Mouse (Mus musculus) liver, embryonic 11.5 days (tissue): ENCODE results near the gene Ralgapa2. TPM values are rescaled to one million over a fixed set of nuclear protein-coding genes. Genes with fewer than 3 reads are reported as not detected.

ENCODE experiments used
- ATAC-seq: fragments of 200-750 bp; cut with Nextera tagmentation; replicated peaks from 2 replicates; pipeline ENCODE4 v1.8.0; 2017; ENCODE audit warnings: moderate number of reproducible peaks, mild to moderate bottlenecking, moderate TSS enrichment, moderate library complexity; ENCODE audit not compliant: low FRiP score
- DNase-seq: peaks from one replicate; pipeline ENCODE4 v3.0.0-alpha.2; 2017; ENCODE audit warnings: low spot score
- H3K27ac ChIP-seq: fragments of 300-500 bp; sonication (generic); 2 replicates; pipeline ENCODE4 v1.5.1; 2014; ENCODE audit warnings: mild to moderate bottlenecking, low read depth, low read length, control low read depth
- H3K27me3 ChIP-seq: fragments of 300-500 bp; sonication (generic); replicated peaks from 2 replicates; pipeline ENCODE4 v1.6.1; 2014; ENCODE audit warnings: low read length, mixed read lengths; ENCODE audit not compliant: control insufficient read depth, insufficient read depth
- H3K36me3 ChIP-seq: fragments of 300-500 bp; sonication (generic); 2 replicates; pipeline ENCODE4 v1.6.1; 2014; ENCODE audit warnings: mild to moderate bottlenecking, low read length, moderate library complexity, mixed read lengths; ENCODE audit not compliant: control insufficient read depth, insufficient read depth
- H3K4me1 ChIP-seq: fragments of 300-500 bp; sonication (generic); replicated peaks from 2 replicates; pipeline ENCODE4 v1.6.1; 2014; ENCODE audit warnings: low read length, mixed read lengths; ENCODE audit not compliant: control insufficient read depth, insufficient read depth
- H3K4me2 ChIP-seq: fragments of 300-500 bp; sonication (generic); 2 replicates; pipeline ENCODE4 v1.6.1; 2014; ENCODE audit warnings: mild to moderate bottlenecking, control low read depth, moderate library complexity
- H3K4me3 ChIP-seq: fragments of 300-500 bp; sonication (generic); 2 replicates; pipeline ENCODE4 v1.5.1; 2014; ENCODE audit warnings: low read depth, low read length, control low read depth
- H3K9ac ChIP-seq: fragments of 300-500 bp; sonication (generic); 2 replicates; pipeline ENCODE4 v1.6.1; 2014; ENCODE audit warnings: low read depth, low read length, control low read depth
- H3K9me3 ChIP-seq: fragments of 300-500 bp; sonication (generic); 2 replicates; pipeline ENCODE4 v1.6.1; 2016; ENCODE audit warnings: low read length, inconsistent platforms, mixed read lengths; ENCODE audit not compliant: control insufficient read depth
- WGBS: fragments of 180-500 bp; shearing (Covaris S2); extraction: QIAGEN DNeasy Blood & Tissue Kit; methylation state at CpG from one replicate; pipeline ENCODE4 v1.1.7; 2014; 5-methylcytosine and 5-hydroxymethylcytosine counted together
- polyA plus RNA-seq: library from polyadenylated mRNA; unstranded; fragments of >200 nt; fragmentation: Nextera tagmentation; extraction: Ambion mirVana; gene quantifications from 2 replicates; pipeline ENCODE4 v1.2.1, GENCODE M21; 2014

The Ralgapa2 gene
- polyA plus RNA-seq, 1 experiment from 2014 or later = 13.0 TPM

DNA sequence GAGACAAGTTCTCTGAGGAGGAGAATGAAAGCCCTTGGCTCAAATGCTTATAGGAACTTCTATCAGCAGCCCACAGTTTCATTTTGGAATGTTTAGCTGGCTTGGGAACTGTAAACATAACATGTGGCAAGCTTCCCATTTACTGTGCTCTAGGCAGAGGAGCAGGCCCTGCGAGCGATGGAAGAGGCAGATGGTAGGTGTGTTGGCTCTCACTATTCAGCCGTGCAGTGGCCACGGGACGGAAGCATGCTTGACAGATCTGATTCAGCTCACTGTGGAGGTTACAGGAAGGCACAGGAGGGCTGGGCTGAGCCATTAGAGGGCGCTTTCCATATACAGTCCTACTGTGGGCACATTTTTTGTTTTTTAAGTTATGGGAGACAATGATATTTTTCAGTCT is 201.9 kb downstream of the Ralgapa2 start:
- no peaks in the 10 kb centered on the region for H3K4me1 ChIP-seq
- no peaks in the 10 kb centered on the region for H3K27me3 ChIP-seq
- DNase-seq (no peak), ATAC-seq (no peak)
- H3K9me3 ChIP-seq = no peaks in the 10 kb centered on the region
- H3K9ac ChIP-seq = no peak overlapping the region
- H3K36me3 ChIP-seq = no peaks in the 10 kb centered on the region
- no peak overlapping the region for H3K4me3 ChIP-seq
- no peak overlapping the region for H3K4me2 ChIP-seq
- no peak overlapping the region for H3K27ac ChIP-seq
- 66% methylated on average over 6 of the region's 6 CpGs for WGBS

DNA sequence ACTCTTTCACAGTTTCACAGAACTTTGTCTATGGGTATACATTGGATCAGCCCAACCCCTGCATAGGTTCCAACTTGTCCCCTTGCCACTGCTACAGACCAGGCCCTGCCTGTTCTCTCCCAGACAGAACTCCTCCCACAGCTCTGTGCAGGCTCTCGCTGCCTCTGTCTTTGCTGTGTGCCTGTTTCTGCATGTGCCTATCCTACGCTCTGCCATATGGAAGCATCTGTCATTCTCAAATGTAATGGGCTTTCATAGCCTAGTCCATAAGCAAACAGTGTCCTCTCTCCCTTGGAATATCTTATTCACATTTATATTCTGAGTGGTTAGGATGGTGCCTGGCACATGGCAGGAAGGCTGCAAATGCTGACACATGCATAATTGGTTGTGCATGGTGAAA is 202.7 kb downstream of the Ralgapa2 start:
- Histone ChIP-seq H3K9ac (no peak overlapping the region), H3K4me3 (no peak overlapping the region), H3K36me3 (no peaks in the 10 kb centered on the region), H3K4me2 (no peak overlapping the region), H3K9me3 (no peaks in the 10 kb centered on the region), H3K4me1 (no peaks in the 10 kb centered on the region), H3K27ac (no peak overlapping the region), H3K27me3 (no peaks in the 10 kb centered on the region)
- 83% methylated on average over 2 of the region's 2 CpGs for WGBS
- DNase-seq (no peak), ATAC-seq (no peak)

DNA sequence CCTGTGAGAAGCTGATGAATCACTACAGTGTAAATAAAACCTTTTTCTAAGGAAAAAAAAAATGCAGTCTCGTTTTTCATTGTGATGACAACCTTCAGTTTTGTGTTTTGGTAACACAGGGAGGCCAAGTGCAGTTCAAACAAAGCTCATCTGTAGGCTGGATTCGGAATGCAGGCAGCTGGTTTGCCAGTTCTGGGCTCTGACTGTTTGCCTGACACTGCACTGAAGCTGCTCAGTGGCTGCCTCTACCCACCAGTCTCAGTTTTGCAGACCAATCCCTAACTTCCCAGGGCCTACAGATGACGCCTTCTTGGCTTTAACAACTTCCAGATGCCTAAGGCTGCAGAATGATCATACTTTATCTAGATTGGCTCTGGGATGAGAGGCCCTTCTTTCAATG is 205.1 kb downstream of the Ralgapa2 start:
- no peak for DNase-seq
- ATAC-seq = no peak
- Histone ChIP-seq H3K4me1 (no peaks in the 10 kb centered on the region), H3K9ac (no peak overlapping the region), H3K9me3 (no peaks in the 10 kb centered on the region), H3K4me2 (no peak overlapping the region), H3K27me3 (no peaks in the 10 kb centered on the region), H3K36me3 (no peaks in the 10 kb centered on the region), H3K4me3 (no peak overlapping the region), H3K27ac (no peak overlapping the region)
- WGBS = 63% methylated on average over 3 of the region's 3 CpGs

DNA sequence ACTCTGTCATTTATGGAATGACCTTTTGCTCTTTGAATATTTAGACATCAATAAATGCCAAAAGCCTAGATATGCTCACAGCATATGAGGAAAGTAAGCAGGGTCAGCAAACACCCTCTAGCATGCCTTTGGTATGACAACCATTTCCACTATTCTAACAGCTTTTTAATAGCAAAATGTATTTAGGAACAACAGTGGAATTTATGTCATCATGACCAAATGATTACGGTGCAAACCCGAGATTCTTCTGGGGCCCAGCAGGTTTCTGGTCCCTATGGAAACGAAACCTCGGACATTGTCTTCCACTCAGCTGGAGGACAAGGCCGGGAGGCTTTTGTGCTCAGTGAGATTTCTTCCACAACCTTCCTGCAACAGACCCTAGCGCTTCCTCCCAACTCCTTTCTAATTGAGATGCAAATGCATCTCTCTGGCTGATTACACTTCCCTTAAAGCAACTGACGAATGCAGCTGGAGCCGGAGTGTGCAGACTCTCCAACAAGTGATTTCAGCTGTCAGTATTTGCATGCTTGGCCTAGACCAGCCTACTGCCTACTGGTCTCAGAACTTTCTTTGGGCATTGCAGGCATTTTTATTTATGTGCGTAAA is 209.9 kb downstream of the Ralgapa2 start:
- Histone ChIP-seq H3K4me1 (no peaks in the 10 kb centered on the region), H3K27ac (no peak overlapping the region), H3K9me3 (no peaks in the 10 kb centered on the region), H3K27me3 (no peaks in the 10 kb centered on the region), H3K4me2 (no peak overlapping the region), H3K9ac (no peak overlapping the region), H3K36me3 (no peaks in the 10 kb centered on the region), H3K4me3 (no peak overlapping the region)
- 66% methylated on average over 9 of the region's 9 CpGs for WGBS
- DNase-seq = no peak
- no peak for ATAC-seq

DNA sequence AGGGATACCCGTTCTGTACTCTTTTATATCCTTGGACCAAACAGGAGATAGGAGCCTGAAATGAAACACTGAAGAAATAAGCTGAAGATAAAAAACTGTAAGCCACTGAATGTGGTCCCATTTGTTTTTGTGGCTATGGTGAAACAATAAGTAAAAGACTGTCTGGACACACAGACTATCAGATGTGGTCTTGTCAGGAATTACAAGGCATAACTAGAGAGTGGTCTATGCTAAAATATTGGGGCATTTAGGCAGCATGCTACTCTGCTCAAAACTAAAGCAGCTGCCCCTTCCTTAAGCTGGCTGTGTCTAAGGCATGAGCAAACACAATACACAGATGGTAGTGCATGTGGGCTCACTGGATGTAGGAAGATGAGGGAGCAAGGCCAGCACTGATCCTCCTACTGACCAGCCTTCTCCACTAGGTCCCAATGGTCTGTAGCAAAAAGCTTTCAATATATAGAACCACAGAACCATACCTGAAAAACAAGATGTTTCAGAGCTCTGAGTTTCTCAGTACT is 211.6 kb downstream of the Ralgapa2 start:
- 88% methylated on average over 1 of the region's 1 CpGs for WGBS
- H3K36me3 ChIP-seq = no peaks in the 10 kb centered on the region
- H3K4me1 ChIP-seq = no peaks in the 10 kb centered on the region
- no peak overlapping the region for H3K4me3 ChIP-seq
- H3K27ac ChIP-seq = no peak overlapping the region
- H3K4me2 ChIP-seq = no peak overlapping the region
- no peaks in the 10 kb centered on the region for H3K27me3 ChIP-seq
- no peaks in the 10 kb centered on the region for H3K9me3 ChIP-seq
- DNase-seq (no peak), ATAC-seq (no peak)
- no peak overlapping the region for H3K9ac ChIP-seq

DNA sequence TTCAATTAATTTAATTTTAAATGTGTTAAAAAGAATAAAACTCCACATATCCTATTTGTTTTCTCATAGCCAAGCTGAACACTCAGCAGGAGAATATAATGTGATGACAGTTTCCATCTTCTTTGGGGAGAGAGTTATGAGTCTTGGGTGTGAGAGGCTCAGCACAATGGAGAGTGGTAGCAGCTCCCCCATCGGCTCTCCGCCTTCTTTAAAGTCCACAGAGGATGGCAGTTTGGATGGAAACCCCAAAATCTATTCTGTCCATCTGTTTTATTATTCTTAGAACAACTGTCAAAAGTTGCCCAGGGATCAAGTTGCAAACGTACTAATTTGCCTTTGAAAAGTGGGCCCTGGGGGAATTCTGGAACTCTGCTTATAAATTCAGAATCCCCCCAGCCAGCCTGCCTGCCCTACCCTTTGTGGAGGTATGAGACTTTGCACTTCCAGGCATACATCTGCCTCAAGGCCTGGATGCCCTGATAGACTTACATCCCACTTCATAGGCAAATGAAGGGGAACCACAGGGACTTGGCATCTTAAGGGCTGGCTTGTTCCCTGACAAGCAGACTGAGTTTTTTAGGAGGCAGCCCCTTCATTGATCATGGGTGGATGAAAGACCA is 212.2 kb downstream of the Ralgapa2 start:
- WGBS = 81% methylated on average over 3 of the region's 3 CpGs
- DNase-seq = no peak

DNA sequence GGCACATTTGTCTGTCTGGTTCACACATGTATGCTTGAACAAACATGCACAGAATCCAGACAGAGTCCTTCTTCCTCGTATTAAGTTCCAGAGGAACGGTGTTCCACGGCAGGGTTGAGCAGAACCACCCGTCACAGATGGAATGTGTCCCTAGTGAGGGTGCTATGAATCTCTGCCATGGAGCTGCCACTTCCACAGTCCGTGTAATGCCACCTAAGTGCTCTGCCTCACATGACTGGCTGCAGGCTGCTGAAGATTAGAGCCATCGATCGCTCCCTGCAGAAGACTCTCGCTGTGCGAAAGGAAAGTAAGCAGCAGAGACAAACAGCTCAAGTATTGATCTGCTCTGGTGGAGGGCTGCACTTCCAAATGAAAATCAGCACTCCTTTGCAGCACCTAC is 218.6 kb downstream of the Ralgapa2 start:
- no peak overlapping the region for H3K9ac ChIP-seq
- H3K4me1 ChIP-seq = no peaks in the 10 kb centered on the region; the same call in 1 of the 2 replicates
- no peaks in the 10 kb centered on the region for H3K27me3 ChIP-seq
- no peak for DNase-seq
- no peaks in the 10 kb centered on the region for H3K9me3 ChIP-seq
- no peak overlapping the region for H3K4me3 ChIP-seq
- H3K4me2 ChIP-seq = no peak overlapping the region
- 79% methylated on average over 9 of the region's 9 CpGs for WGBS
- H3K36me3 ChIP-seq = no peaks in the 10 kb centered on the region
- H3K27ac ChIP-seq = no peak overlapping the region
- no peak for ATAC-seq

More for the DNA sequence above, 212.2 kb downstream of the Ralgapa2 start:
- H3K4me2 ChIP-seq = no peak overlapping the region
- ATAC-seq = no peak
- H3K4me3 ChIP-seq = no peak overlapping the region
- H3K27me3 ChIP-seq = no peaks in the 10 kb centered on the region
- no peak overlapping the region for H3K9ac ChIP-seq
- H3K27ac ChIP-seq = no peak overlapping the region
- no peaks in the 10 kb centered on the region for H3K36me3 ChIP-seq
- H3K4me1 ChIP-seq = no peaks in the 10 kb centered on the region; the same call in 1 of the 2 replicates
- no peaks in the 10 kb centered on the region for H3K9me3 ChIP-seq

DNA sequence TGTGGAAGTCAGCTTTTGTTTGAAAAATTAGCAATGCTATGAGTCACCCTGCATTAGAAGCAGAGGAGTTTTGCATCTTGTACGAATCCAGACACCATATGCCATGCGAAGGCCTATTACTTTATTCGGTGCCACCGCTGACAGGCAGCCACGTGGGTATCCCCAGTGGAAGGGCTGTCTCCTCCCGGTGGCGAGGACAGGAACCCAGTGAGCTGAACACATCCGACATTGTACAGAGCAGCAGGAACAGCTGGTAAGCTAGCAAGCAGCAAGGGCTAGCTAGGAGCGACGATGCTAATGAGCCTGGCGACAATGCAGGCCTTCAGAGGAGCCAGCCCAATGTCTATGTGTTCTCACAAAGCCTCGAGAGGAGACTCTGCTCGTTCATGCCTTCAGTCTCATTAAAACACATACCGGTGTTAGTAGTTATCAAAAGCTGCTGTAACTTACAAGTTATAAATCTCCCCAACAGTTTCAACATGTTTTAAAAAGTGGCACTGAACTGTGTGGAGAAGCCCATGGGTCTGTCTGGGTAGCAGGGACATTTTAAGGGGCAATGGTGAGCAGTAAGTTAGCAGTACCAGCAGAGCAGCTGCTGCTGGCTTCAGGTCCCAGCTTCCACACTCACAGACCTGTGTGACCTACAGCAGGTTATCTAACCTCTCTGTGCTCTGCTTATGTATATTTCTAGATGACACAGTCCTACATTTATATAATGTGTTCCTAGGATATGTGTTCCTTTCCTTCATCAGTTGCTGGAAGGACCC is 221.1 kb downstream of the Ralgapa2 start:
- H3K27ac ChIP-seq = no peak overlapping the region
- ATAC-seq (no peak), DNase-seq (no peak)
- H3K27me3 ChIP-seq = no peaks in the 10 kb centered on the region
- 69% methylated on average over 14 of the region's 14 CpGs for WGBS
- H3K36me3 ChIP-seq = no peaks in the 10 kb centered on the region
- no peaks in the 10 kb centered on the region for H3K9me3 ChIP-seq
- H3K4me2 ChIP-seq = no peak overlapping the region
- H3K4me3 ChIP-seq = no peak overlapping the region
- no peaks in the 10 kb centered on the region; the same call in 1 of the 2 replicates for H3K4me1 ChIP-seq
- H3K9ac ChIP-seq = no peak overlapping the region
